Mouse (Mus musculus) regulatory T cell (primary cell): ENCODE results near the gene Btbd19.

Experiments used
- in situ Hi-C: fragments of 300-600 bp; cut with MboI, MseI; formaldehyde crosslinking; loops from one replicate; pipeline ENCODE4 v1.15.1; 2025; ENCODE audit warnings: high pct_unique_total_duplicates

Btbd19 gene

GRCm38 (mm10) chr4:117136034-117136433, 10.5 kb upstream of the Btbd19 start:
- in situ Hi-C loops, result loop anchor here (25.0 kb wide), 1 partner anchor 1976 kb away; the partner anchor contains the start of gene Slc2a1

- in situ Hi-C loops, result loop anchor here (5.0 to 25.0 kb wide), 2 partner anchors 312 to 1978 kb away; partner anchors contain the start of genes Hpdl and Slc2a1
Measured at GRCm38 (mm10) chr4:117134601-117134995, 9.1 kb upstream of the Btbd19 start.

DNA sequence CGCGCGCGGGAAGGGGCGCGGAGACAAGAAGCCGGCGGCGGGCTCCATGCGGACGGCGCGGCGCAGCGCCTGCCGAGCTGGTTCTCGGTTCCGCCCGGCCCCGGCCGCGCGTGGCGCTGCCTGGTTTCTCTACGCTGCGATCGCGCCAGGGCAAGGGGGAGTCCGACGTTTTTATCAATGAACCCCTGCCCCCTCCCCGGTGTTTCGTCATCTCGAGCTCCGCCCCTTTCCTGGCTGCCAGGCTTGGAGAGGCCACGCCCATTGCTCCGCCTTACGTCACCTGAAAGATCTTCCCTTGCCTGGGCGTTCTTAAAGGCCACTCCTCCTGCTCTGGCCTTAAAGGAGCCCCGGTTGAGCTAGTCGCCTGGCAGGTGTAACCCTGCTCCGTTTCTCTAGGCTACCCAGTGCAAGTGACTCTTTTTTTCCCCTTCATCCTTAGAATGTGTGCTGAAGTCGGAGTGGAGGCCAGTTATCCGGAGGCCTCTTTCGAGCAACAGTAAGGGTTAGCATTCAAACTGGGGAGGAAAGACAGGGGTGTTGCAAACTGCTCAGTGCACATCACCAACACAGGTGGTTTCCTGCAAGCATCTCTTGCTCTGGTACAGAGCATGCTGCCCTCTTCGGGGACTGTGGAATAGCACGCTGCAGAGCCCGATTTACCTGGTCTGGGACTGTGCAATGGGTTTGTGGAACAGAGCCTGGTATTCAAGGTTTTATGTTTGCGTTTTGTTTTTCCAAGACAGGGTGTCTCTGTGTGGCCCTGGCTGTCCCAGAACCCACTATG, 8.5 kb upstream of the Btbd19 start, which contains the start of gene Plk3:
Plk3 (minus strand) TSS at position 147 of the 784 bp plus-strand sequence.
- in situ Hi-C loops, result loop anchor here (5.0 to 25.0 kb wide), 2 partner anchors 312 to 1978 kb away; partner anchors contain the start of genes Hpdl and Slc2a1

GRCm38 (mm10) chr4:117133366-117133796, 7.9 kb upstream of the Btbd19 start:
- in situ Hi-C loops, result loop anchor here (5.0 to 25.0 kb wide), 2 partner anchors 311 to 1979 kb away; partner anchors contain the start of genes Hpdl and Slc2a1

DNA sequence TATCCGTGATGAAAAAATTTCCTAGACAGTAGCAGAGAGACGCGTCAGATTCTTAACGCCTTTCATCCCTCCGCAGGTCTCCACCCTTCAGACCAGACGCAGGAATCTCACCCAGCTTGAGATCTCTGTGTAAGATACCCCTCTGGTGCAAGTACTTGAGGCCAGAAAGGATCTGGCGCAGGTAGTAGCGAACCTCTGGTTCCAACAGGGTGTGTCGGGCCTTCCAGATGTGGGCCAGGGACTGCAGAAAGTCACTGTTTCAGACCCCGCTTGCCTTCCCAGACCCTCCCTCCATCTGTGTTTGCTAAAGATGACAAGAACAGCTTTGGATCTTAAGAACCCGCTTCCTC, 7.2 kb upstream of the Btbd19 start:
- in situ Hi-C loops, result loop anchor here (5.0 to 25.0 kb wide), 2 partner anchors 310 to 1980 kb away; partner anchors contain the start of genes Hpdl and Slc2a1

GRCm38 (mm10) chr4:117131890-117132793, 6.6 kb upstream of the Btbd19 start:
- in situ Hi-C loops, result loop anchor here (5.0 to 25.0 kb wide), 2 partner anchors 310 to 1980 kb away; partner anchors contain the start of genes Hpdl and Slc2a1

DNA sequence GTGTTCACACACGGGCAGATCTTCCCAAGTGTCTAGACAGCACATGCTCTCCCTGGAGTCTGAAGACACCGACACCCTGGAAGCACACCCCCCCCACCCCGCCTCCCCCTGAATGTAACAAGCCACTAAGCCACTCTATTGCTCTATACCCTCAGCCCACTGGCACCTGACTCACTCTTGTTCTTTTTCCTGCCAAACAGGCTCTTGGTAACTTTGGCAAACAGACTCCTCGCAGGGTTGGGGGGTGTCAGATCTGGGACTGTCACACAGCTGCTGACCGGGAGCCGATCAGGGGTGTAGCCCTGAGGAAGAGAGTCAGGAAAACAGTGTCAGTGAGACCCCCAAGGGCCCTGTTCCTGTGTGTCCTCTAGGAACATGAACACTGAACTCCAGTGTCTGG, 5.7 kb upstream of the Btbd19 start:
- in situ Hi-C loops, result loop anchor here (5.0 to 25.0 kb wide), 2 partner anchors 309 to 1981 kb away; partner anchors contain the start of genes Hpdl and Slc2a1

GRCm38 (mm10) chr4:117130790-117131189, 5.3 kb upstream of the Btbd19 start:
- in situ Hi-C loops, result loop anchor here (5.0 to 25.0 kb wide), 2 partner anchors 308 to 1982 kb away; partner anchors contain the start of genes Hpdl and Slc2a1

DNA sequence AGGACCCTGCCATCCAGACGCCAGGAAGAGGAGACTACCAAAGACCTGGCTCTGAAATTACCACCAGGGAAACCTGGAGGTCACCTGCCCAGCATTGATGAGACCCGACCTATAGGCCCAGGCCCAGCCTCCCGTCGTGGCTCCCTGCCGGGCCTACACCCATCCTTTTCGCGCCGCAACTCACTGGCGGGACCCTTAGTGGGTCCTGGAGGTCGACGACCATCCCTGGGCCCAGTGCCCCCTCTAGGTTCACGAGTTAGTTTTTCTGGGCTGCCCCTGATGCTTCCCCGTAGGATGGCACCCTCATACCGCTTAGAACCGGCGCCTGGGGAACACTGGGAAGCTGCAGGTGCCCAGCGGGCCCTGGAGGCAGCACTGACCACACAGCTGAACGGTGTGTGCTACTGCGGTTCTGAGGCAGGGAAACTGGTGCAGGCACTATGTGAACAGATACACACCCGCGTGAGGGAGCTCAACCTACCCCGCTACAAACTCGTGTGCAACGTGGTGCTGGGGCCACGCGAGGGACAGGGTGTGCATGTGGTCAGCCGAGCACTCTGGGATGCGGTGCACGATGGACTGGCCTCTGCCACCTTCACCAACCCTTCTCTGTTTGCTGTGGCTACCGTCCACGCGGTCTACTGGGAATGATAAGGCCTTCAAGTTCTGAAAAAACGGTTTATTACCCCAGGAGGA, 2.6 kb upstream of the Btbd19 start:
- in situ Hi-C loops, result loop anchor here (25.0 kb wide), 1 partner anchor 1984 kb away; the partner anchor contains the start of gene Slc2a1

DNA sequence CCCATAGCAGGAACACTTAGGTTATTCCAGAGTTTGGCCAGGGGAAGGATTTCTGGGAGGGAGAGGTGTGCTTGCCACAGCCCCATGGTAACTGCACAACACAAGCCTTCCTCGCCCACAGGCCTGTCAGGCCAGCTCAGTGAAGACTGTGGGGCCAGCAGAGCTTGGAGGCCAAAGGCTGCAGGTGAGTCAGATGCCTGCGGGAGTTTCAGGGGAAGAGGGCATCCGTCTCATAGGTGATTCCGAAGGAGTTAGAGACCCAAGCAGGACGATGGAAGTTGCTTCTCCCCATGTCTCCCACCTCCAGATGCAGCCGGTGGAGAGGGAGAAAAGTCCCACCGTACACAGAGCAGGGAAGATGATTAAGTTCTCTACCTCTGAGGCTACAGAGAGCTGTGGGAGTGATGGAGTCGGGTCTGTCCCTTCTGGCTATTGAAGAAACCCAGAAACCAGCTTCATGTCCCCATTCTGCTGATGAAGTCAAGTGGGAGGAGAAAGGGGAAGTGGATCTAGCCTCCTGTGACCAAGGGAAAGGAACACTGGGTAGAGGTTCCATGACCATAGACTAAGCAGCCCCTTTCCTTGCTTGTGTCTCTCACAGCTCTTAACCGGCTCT, 1.3 kb upstream of the Btbd19 start, which contains the start of gene Tctex1d4:
Tctex1d4 (plus strand) TSS at position 120 of the 616 bp plus-strand sequence.
- in situ Hi-C loops, result loop anchor here (25.0 kb wide), 1 partner anchor 1986 kb away; the partner anchor contains the start of gene Slc2a1

- in situ Hi-C loops, result loop anchor here (25.0 kb wide), 1 partner anchor 1986 kb away; the partner anchor contains the start of gene Slc2a1
Measured at GRCm38 (mm10) chr4:117125910-117126674, 567 bp upstream of the Btbd19 start.

GRCm38 (mm10) chr4:117124518-117125347, 792 bp downstream of the Btbd19 start:
- in situ Hi-C loops, result loop anchor here (5.0 to 25.0 kb wide), 2 partner anchors 497 to 1988 kb away; partner anchors contain the start of genes Nasp and Slc2a1

DNA sequence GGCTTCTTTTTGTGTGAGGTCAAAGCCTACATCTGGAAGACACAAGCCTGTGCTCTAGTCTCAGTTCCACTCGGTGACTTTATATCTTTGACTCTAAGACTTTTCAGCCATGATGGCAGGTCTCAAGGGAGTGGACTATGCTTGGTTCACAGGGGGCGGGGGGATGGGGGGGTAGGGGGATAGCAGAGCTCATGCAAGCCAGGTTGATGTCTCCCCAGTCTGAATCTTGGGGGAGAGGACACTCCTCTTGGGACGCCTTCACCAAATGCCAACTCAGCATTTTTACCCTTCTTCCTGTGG, 1.4 kb downstream of the Btbd19 start:
- in situ Hi-C loops, result loop anchor here (5.0 kb wide), 1 partner anchor 497 kb away; the partner anchor contains the start of gene Nasp

DNA sequence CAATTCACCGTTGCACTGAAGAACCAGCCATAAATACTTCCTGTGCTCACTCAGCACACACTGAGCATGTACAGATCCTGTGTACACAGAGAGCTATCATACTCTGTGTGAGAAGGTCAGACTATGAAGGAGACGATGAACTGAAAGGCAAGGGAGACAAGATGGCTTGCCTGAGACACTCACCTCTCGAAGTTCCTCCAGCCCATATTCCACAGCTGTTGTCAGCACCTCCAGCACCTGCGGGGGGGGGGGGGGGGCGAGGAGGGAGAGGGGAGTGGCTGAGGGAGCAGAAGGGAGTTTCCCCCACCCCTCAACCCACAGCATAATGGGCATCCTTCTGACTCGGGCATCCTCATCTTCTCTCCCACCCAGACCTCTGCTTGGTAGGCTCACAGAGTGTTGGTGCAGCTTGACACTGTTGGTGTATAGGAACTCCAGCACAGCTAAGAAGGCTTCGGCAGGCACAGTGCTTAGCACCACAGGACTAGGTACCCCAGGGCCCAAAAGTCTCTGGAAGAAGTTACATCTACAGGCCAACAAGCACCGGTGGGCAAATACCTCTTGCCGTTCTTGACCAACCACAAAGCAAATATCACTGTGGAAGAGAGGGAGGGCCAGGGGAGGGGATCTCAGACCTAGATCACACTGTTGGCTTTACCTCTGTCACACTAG, 1.8 kb downstream of the Btbd19 start:
- in situ Hi-C loops, result loop anchor here (5.0 kb wide), 1 partner anchor 496 kb away; the partner anchor contains the start of gene Nasp

DNA sequence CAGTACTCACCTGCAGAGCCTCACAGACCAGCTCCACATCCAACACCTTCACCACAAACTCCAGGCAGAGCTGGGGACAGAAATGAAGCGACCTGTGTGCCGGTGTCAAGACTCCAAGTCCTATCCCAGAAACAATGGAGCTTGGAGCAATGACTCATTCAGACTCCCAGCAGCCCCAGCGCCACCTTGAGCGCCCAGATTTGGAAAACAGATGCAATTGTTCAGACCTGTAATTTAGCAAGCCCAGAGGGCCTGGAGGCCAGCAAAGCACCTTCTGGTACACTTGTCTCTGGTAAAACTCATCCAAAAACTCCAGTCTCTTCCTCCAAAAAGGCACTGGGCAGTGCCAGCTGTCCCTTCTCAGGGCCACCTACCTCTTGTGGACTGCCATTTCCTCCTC, 3.3 kb downstream of the Btbd19 start:
- in situ Hi-C loops, result loop anchor here (5.0 kb wide), 1 partner anchor 495 kb away; the partner anchor contains the start of gene Nasp

DNA sequence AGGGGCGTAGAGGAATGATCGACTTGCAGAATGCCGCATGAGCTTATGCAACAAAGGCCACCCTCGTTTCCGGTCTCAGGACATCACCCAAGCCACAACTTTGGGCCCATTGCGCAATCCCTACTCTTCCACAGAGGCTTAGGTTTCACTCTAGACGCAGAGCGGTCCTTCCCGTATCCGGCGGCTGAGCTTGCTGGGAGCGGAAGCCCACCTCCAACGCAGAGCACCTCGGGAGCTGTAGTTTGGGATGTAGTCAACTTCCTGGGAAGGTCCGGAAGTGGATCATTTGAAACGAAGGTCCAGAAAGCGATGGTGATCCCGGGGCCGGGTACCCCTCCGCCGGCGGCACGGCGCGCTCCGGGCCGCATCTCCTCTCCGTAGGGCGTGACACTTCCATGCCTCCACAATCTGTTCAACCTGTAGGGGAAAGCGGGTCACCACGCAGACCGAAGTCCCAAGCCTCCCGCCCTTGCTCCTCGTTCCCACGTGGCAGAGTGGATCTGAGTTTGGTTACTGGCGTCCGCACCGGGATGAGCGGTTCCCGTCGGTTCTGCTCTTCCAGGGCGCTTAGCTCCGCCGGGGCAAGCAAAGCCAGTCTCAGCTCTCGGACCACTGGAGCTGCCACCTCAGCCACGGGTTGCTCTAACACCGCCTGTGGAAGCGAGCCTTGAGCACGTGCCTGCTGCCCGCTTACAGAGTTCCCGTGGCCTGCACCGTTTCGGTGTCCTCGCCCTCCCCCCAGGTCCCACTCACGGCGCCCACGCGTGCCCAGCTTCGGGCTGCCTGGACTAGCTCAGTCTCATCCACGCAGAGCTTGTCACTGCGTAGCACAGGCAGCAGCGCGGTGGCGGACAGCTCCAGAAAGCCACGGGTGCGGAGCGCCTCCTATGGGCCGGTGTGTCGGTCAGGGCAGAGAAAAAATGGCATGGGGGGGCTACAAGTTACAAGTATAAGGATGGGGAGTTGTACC, 4.8 kb downstream of the Btbd19 start:
- in situ Hi-C loops, result loop anchor here (5.0 kb wide), 1 partner anchor 493 kb away; the partner anchor contains the start of gene Nasp
